Mouse (Mus musculus) c-Kit-positive CD71-positive TER-119-positive erythroid progenitor cells, embryonic 14.5 days (primary cell): ENCODE measurements around the gene Cdh7.
"Not testable (repeated sequence)": the region's sequence is repeated elsewhere in the genome, so short reads cannot be mapped to it uniquely, and the experiment has no call there.

Source experiments
- DNase-seq: peaks from one replicate; pipeline ENCODE4 v3.0.0-alpha.2; 2013; ENCODE audit warnings: low spot score

Gene Cdh7

GRCm38 (mm10) chr1:109982064-109982808 is at the start of gene Cdh7:
Cdh7 (plus strand) TSS chr1:109982431.
- DNase-seq: no peak

- DNase-seq: no peak
These were observed 49.6 kb upstream of the Cdh7 start for GRCm38 (mm10) chr1:109932674-109933073.

- DNase-seq: no peak
These were observed 33.7 kb upstream of the Cdh7 start for GRCm38 (mm10) chr1:109948571-109948970.

GRCm38 (mm10) chr1:109971721-109972425 is 10.4 kb upstream of the Cdh7 start:
- no peak for DNase-seq

- DNase-seq: no peak
These were observed 9.7 kb upstream of the Cdh7 start for GRCm38 (mm10) chr1:109972426-109973015.

- DNase-seq: no peak
These were observed 742 bp downstream of the Cdh7 start for GRCm38 (mm10) chr1:109982809-109983536.

GRCm38 (mm10) chr1:109983537-109983912 is 1.3 kb downstream of the Cdh7 start:
- DNase-seq: no peak

GRCm38 (mm10) chr1:109984776-109985175 is 2.5 kb downstream of the Cdh7 start:
- no peak for DNase-seq

- no peak for DNase-seq
These were observed 3.2 kb downstream of the Cdh7 start for GRCm38 (mm10) chr1:109985468-109985867.

- DNase-seq: no peak
These were observed 7.3 kb downstream of the Cdh7 start for GRCm38 (mm10) chr1:109989541-109989940.

GRCm38 (mm10) chr1:109993906-109994305 is 11.7 kb downstream of the Cdh7 start:
- no peak for DNase-seq

GRCm38 (mm10) chr1:110004451-110004850 is 22.2 kb downstream of the Cdh7 start:
- no peak for DNase-seq

- DNase-seq: no peak
These were observed 22.8 kb downstream of the Cdh7 start for GRCm38 (mm10) chr1:110005038-110005437.

GRCm38 (mm10) chr1:110012153-110012552 is 29.9 kb downstream of the Cdh7 start:
- no peak for DNase-seq

- DNase-seq: no peak
These were observed 74.1 kb downstream of the Cdh7 start for GRCm38 (mm10) chr1:110056317-110056716.

GRCm38 (mm10) chr1:110067405-110067804 is 85.2 kb downstream of the Cdh7 start:
- no peak for DNase-seq

GRCm38 (mm10) chr1:110078471-110078870 is 96.2 kb downstream of the Cdh7 start:
- no peak for DNase-seq

- no peak for DNase-seq
These were observed 135.8 kb downstream of the Cdh7 start for GRCm38 (mm10) chr1:110118071-110118470.

GRCm38 (mm10) chr1:110118862-110119261 is 136.6 kb downstream of the Cdh7 start:
- DNase-seq: no peak

GRCm38 (mm10) chr1:110171459-110171858 is 189.2 kb downstream of the Cdh7 start:
- DNase-seq: not testable (repeated sequence)
